Mouse (Mus musculus) cerebellum, adult (tissue): ENCODE measurements around the gene Opcml.

Experiments used
- ATAC-seq: cut with Nextera tagmentation; 2 replicates; pipeline ENCODE4 v1.9.2; 2017; ENCODE audit warnings: mild to moderate bottlenecking, moderate library complexity, mixed read lengths; ENCODE audit not compliant: insufficient number of reproducible peaks, low FRiP score, low TSS enrichment

Gene Opcml

GRCm38 (mm10) chr9:28681252-28682037 lies 890.9 kb downstream of the Opcml start:
- ATAC-seq = no peak

- peak; percentile 89; the same call in 1 of the 2 replicates for ATAC-seq
Observed at GRCm38 (mm10) chr9:28683951-28684470, 893.4 kb downstream of the Opcml start.

- ATAC-seq = no peak
Observed at GRCm38 (mm10) chr9:28686942-28687611, 896.5 kb downstream of the Opcml start.

GRCm38 (mm10) chr9:28690134-28690533 lies 899.6 kb downstream of the Opcml start:
- ATAC-seq = peak; percentile 91

GRCm38 (mm10) chr9:28705796-28706195 lies 915.2 kb downstream of the Opcml start:
- no peak for ATAC-seq

GRCm38 (mm10) chr9:28714544-28714943 lies 924.0 kb downstream of the Opcml start:
- no peak for ATAC-seq

GRCm38 (mm10) chr9:28720186-28720585 lies 929.6 kb downstream of the Opcml start:
- ATAC-seq = no peak

GRCm38 (mm10) chr9:28731811-28732602 lies 941.4 kb downstream of the Opcml start:
- ATAC-seq = peak; percentile 45; the same call in 1 of the 2 replicates

- no peak for ATAC-seq
Observed at GRCm38 (mm10) chr9:28737955-28738354, 947.4 kb downstream of the Opcml start.

- ATAC-seq = no peak
Observed at GRCm38 (mm10) chr9:28738451-28738860, 947.9 kb downstream of the Opcml start.

- no peak for ATAC-seq
Observed at GRCm38 (mm10) chr9:28744771-28745170, 954.2 kb downstream of the Opcml start.

- no peak for ATAC-seq
Observed at GRCm38 (mm10) chr9:28748902-28749301, 958.3 kb downstream of the Opcml start.

- ATAC-seq = no peak
Observed at GRCm38 (mm10) chr9:28752908-28753307, 962.3 kb downstream of the Opcml start.

GRCm38 (mm10) chr9:28756841-28757451 lies 966.4 kb downstream of the Opcml start:
- ATAC-seq = no peak

- ATAC-seq = no peak
Observed at GRCm38 (mm10) chr9:28761460-28761859, 970.9 kb downstream of the Opcml start.

GRCm38 (mm10) chr9:28764149-28764548 lies 973.6 kb downstream of the Opcml start:
- ATAC-seq = no peak

GRCm38 (mm10) chr9:28776517-28777503 lies 986.2 kb downstream of the Opcml start:
- no peak for ATAC-seq

GRCm38 (mm10) chr9:28783834-28784233 lies 993.3 kb downstream of the Opcml start:
- ATAC-seq = no peak

GRCm38 (mm10) chr9:28789439-28789838 lies 998.9 kb downstream of the Opcml start:
- ATAC-seq = no peak
